Mouse (Mus musculus) intestine, postnatal 0 days (tissue): Measurements from ENCODE around the gene Glg1. TPM values are rescaled to one million over a fixed set of nuclear protein-coding genes. Genes with fewer than 3 reads are reported as not detected.

Source experiments
- ATAC-seq: fragments of 200-750 bp; cut with Nextera tagmentation; 2 replicates; pipeline ENCODE4 v1.8.0; 2017; ENCODE audit warnings: mild to moderate bottlenecking, moderate TSS enrichment, moderate library complexity
- H3K27ac ChIP-seq: fragments of 300-500 bp; sonication (generic); 2 replicates; pipeline ENCODE4 v1.5.1; 2014; ENCODE audit warnings: mild to moderate bottlenecking, low read depth, low read length, moderate library complexity
- H3K27me3 ChIP-seq: fragments of 300-500 bp; sonication (generic); replicated peaks from 2 replicates; pipeline ENCODE4 v1.6.1; 2014; ENCODE audit warnings: low read length, mixed read lengths; ENCODE audit not compliant: control insufficient read depth, insufficient read depth
- H3K36me3 ChIP-seq: fragments of 300-500 bp; sonication (generic); 2 replicates; pipeline ENCODE4 v1.6.1; 2014; ENCODE audit warnings: mild to moderate bottlenecking, moderate library complexity; ENCODE audit not compliant: control insufficient read depth, insufficient read depth
- H3K4me1 ChIP-seq: fragments of 300-500 bp; sonication (generic); replicated peaks from 2 replicates; pipeline ENCODE4 v1.6.1; 2014; ENCODE audit warnings: antibody characterized with exemption, low read length, mixed read lengths; ENCODE audit not compliant: control insufficient read depth, insufficient read depth
- H3K4me2 ChIP-seq: fragments of 300-500 bp; sonication (generic); replicated peaks from 2 replicates; pipeline ENCODE4 v1.6.1; 2014; ENCODE audit warnings: low read depth, mild to moderate bottlenecking, moderate library complexity
- H3K4me3 ChIP-seq: fragments of 300-500 bp; sonication (generic); 2 replicates; pipeline ENCODE4 v1.5.1; 2014; ENCODE audit warnings: low read depth, low read length
- H3K9ac ChIP-seq: fragments of 300-500 bp; sonication (generic); 2 replicates; pipeline ENCODE4 v1.6.1; 2014; ENCODE audit warnings: mild to moderate bottlenecking, low read depth, low read length
- H3K9me3 ChIP-seq: fragments of 300-500 bp; sonication (generic); 2 replicates; pipeline ENCODE4 v1.6.1; 2016; ENCODE audit warnings: mixed run types; ENCODE audit not compliant: control insufficient read depth
- CTCF ChIP-seq: sonication (generic); IDR thresholded peaks from 2 replicates; pipeline ENCODE4 v1.5.1; 2016; ENCODE audit warnings: low read depth, mild to moderate bottlenecking, control low read depth, antibody characterized with exemption, moderate library complexity
- WGBS: fragments of 180-500 bp; shearing (Covaris S2); extraction: QIAGEN DNeasy Blood & Tissue Kit; methylation state at CpG from one replicate; pipeline ENCODE4 v1.1.7; 2014; 5-methylcytosine and 5-hydroxymethylcytosine counted together
- polyA plus RNA-seq: library from polyadenylated mRNA; unstranded; fragments of >200 nt; fragmentation: Nextera tagmentation; extraction: Ambion mirVana; gene quantifications from 2 replicates; pipeline ENCODE4 v1.2.1, GENCODE M21; 2015

Gene Glg1
- polyA plus RNA-seq, 1 experiment from 2014 or later, result 26.5 TPM

DNA sequence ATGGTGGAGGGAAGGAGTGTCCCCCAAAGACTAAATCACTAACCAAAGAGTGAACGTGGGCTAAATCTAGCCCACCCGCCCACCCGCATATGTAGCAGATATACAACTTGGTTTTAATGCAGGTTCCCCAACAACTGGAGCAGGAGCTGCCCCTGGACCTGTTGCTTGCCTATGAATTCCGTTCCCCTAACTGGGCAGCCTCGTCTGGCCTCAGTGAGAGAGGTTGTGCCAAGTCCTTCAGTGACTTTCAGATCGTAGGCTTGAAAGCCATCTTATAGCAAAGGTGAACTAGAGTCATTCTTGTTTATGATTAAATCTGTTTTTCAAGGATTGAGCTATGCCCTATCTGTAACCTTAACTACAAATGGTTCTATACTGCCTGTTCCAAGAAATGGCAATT lies 52.7 kb downstream of the Glg1 start:
- no peaks in the 10 kb centered on the region for H3K36me3 ChIP-seq
- 83% methylated on average over 6 of the region's 6 CpGs for WGBS
- no peak for TF ChIP-seq CTCF
- H3K9ac ChIP-seq, result no peak overlapping the region
- no peak overlapping the region for H3K4me2 ChIP-seq
- ATAC-seq, result no peak
- H3K4me3 ChIP-seq, result no peak overlapping the region
- H3K27ac ChIP-seq, result no peak overlapping the region
- no peaks in the 10 kb centered on the region for H3K27me3 ChIP-seq
- H3K9me3 ChIP-seq, result no peaks in the 10 kb centered on the region
- no peaks in the 10 kb centered on the region for H3K4me1 ChIP-seq

DNA sequence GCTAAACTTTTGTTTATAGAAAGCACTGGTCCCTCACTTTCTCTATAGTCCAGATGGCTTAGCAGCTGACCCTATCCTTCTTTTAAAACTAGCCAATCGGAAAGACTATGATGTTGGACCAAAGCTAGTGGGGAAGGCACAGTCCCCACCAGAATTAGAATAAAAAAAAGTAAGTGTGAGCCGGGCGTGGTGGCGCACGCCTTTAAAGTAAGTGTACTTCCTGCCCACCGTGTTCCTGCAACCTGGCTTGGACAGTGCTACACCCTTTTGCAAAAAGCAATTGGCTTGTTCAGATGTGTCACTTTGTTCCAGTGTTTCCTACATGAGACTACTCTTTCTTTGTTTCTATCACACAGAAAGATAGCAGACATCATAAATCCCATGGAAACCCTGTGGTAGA lies 54.0 kb downstream of the Glg1 start:
- ATAC-seq, result peak; percentile 54; the same call in 1 of the 2 replicates
- no peaks in the 10 kb centered on the region for H3K4me1 ChIP-seq
- no peak for TF ChIP-seq CTCF
- 59% methylated on average over 6 of the region's 6 CpGs for WGBS
- H3K9me3 ChIP-seq, result no peaks in the 10 kb centered on the region
- H3K9ac ChIP-seq, result no peak overlapping the region
- no peak overlapping the region for H3K27ac ChIP-seq
- no peak overlapping the region for H3K4me2 ChIP-seq
- no peaks in the 10 kb centered on the region for H3K27me3 ChIP-seq
- H3K36me3 ChIP-seq, result no peaks in the 10 kb centered on the region
- no peak overlapping the region for H3K4me3 ChIP-seq

DNA sequence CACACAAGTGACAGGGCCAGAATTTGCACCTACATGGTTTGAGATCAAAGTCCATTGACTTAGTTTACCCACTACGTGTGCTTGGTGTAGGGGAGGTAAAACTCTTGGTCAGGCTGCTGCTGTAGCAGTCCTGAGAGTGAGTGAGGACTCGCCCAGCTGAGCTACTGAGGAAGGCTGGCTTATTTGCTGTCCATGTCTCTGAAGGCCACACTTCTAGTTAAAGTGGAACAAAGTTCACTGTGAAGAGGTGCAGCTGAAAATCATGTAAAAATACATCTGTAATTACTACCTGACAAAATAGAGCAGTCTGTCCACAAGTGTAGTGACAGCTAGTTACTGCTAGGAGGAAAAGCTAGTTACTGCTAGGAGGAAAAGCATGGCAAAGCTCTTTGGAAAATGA lies 55.7 kb downstream of the Glg1 start:
- Histone ChIP-seq H3K4me2 (no peak overlapping the region), H3K9ac (no peak overlapping the region), H3K27me3 (no peaks in the 10 kb centered on the region), H3K4me1 (no peaks in the 10 kb centered on the region), H3K4me3 (no peak overlapping the region), H3K9me3 (no peaks in the 10 kb centered on the region), H3K27ac (no peak overlapping the region), H3K36me3 (peaks cover 7% of the 10 kb centered on the region)
- no peak for TF ChIP-seq CTCF
- 44% methylated on average over 2 of the region's 2 CpGs for WGBS
- no peak for ATAC-seq

DNA sequence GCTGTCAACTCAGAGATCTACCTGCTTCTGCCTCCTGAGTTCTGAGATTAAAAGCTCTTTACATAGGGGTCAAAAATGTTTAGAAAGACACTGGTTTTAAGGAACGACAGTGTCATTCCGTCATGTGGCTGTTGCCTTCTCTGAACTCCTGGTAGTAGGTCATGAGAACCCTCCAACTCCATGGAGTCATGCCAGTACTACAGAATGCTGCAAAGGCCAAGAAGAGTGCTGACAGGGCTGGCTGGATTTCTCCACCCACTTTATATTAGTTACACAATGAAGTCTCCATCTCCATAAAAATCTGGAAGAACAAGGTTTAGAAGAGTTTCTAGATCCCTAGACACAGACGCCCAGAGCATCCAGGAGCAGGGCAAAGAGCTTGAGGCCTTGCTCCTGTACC lies 61.0 kb downstream of the Glg1 start:
- Histone ChIP-seq H3K9ac (no peak overlapping the region), H3K4me3 (no peak overlapping the region), H3K36me3 (peaks cover 25% of the 10 kb centered on the region), H3K9me3 (no peaks in the 10 kb centered on the region), H3K4me1 (no peaks in the 10 kb centered on the region), H3K27ac (no peak overlapping the region), H3K27me3 (no peaks in the 10 kb centered on the region), H3K4me2 (no peak overlapping the region)
- WGBS, result 93% methylated on average over 3 of the region's 3 CpGs
- TF ChIP-seq CTCF, result no peak
- no peak for ATAC-seq

DNA sequence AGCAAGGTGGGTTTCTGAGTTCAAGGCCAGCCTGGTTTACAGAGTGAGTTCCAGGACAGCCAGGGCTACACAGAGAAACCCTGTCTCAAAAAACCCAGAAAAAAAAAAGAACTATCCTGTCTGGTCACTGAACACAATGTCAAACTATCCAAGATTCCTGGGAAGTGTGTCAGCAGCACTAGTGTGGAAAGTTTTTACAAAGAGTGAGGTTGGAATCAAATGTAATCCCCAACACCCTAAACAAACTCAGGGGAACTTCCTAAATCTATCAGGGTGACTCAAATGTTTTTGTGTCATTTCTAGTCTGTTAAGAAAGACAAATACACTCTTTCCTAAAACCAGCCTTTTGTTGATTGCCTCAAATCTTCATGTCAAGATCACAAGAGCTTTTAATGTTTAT lies 62.8 kb downstream of the Glg1 start:
- peaks cover 25% of the 10 kb centered on the region for H3K36me3 ChIP-seq
- no peak overlapping the region for H3K9ac ChIP-seq
- H3K4me3 ChIP-seq, result no peak overlapping the region
- no peak overlapping the region for H3K4me2 ChIP-seq
- no peaks in the 10 kb centered on the region for H3K4me1 ChIP-seq
- no peak overlapping the region for H3K27ac ChIP-seq
- no peak for ATAC-seq
- no peak for TF ChIP-seq CTCF
- H3K9me3 ChIP-seq, result no peaks in the 10 kb centered on the region
- H3K27me3 ChIP-seq, result no peaks in the 10 kb centered on the region

DNA sequence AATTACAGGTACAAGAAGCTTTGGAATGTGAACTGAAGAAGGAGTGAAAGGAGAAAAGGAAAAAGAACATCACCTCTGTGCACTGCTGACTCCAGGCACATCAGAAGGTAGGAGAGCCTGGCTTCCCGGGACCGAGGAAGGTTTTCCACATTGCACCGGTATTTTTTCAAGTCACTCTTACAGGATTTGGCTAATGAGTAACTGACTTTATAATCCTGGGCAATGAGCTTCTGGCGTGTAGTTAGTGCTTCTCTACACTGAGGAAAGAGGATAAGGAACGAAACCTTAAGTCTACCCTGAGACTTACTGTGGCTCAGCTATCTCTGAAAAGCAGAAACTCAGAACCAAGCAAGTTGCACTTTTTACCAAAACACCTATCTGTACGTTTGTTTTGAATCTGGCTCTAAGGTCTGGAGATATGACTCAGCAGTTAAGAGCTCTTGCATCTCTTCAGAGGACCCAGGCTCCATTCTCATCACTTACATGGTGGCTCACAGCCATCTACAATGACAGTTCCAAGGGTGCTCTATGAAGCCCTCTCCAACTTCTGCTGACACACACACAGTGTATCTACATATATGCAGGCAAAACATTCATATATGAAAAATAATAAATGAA lies 70.3 kb downstream of the Glg1 start:
- WGBS, result 35% methylated on average over 6 of the region's 6 CpGs
- Histone ChIP-seq H3K4me1 (no peaks in the 10 kb centered on the region), H3K27ac (no peak overlapping the region), H3K9me3 (no peaks in the 10 kb centered on the region), H3K9ac (no peak overlapping the region), H3K4me3 (no peak overlapping the region), H3K36me3 (peaks cover 16% of the 10 kb centered on the region; the same call in 1 of the 2 replicates), H3K27me3 (no peaks in the 10 kb centered on the region), H3K4me2 (no peak overlapping the region; the same call in 1 of the 2 replicates)
- no peak for TF ChIP-seq CTCF
- ATAC-seq, result no peak; the same call in 1 of the 2 replicates

DNA sequence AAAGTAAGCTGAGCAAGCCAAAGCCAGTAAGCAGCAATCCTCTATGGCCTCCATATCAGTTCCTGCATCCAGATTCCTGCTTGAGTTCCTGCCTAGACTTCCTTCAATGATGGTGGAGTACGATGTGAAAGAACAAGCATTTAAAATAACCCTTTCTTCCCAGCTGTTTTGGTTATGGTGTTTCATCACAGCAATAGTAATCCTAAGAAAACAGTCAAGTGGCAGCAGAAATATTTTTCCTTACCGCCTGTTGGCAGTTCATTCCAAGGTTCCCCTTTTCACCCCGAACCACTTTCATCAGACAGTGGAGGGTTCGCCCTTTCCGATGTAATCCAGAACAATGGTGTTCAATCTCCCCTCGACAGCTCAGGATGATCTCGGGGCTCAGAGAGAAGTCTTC lies 71.5 kb downstream of the Glg1 start:
- no peak for ATAC-seq
- Histone ChIP-seq H3K9me3 (no peaks in the 10 kb centered on the region), H3K4me1 (no peaks in the 10 kb centered on the region), H3K9ac (no peak overlapping the region), H3K4me2 (no peak overlapping the region), H3K36me3 (peaks cover 19% of the 10 kb centered on the region; the same call in 1 of the 2 replicates), H3K4me3 (no peak overlapping the region), H3K27me3 (no peaks in the 10 kb centered on the region), H3K27ac (no peak overlapping the region)
- 92% methylated on average over 7 of the region's 7 CpGs for WGBS
- TF ChIP-seq CTCF, result no peak
